Mouse (Mus musculus) liver, postnatal 0 days (tissue): ENCODE results near the gene Mcemp1.

Experiments
- CTCF ChIP-seq: sonication (generic); IDR thresholded peaks from 2 replicates; pipeline ENCODE4 v1.5.1; 2016; ENCODE audit warnings: antibody characterized with exemption, low read depth
- EP300 ChIP-seq: IDR thresholded peaks from 2 replicates; pipeline ENCODE4 v1.6.1; 2016; ENCODE audit warnings: antibody characterized with exemption, low read depth, mild to moderate bottlenecking

DNA sequence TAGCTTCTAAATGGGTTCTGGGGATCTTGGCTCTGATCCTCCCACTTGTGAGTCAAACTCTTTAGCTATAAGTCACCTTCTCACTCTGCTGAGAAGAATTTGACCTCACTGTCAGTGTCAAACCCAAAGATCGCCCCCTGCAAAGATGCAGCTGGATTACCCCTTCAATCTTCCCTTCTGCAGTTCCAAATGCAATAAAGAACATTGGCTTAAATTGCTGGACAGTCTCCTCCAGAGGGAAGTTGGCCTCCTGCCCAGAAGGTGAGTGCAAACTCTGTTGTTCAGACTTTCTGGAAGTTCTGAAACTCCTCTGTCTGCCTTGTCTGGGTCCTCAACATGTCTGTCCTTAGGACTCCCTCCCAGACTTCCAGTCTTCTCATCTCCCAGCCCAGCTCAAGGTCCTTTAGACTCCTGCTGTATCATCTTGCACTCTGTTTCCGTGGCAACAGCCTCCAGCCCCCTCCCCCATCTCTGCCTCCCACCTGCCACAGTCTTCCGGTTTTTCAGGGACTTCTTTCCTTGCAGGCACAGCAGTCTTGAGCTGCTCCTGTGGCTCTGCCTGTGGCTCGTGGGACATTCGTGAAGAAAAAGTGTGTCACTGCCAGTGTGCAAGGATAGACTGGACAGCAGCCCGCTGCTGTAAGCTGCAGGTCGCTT, 8.7 kb upstream of the Mcemp1 start:
- TF ChIP-seq CTCF (no peak), EP300 (no peak)
